Mouse (Mus musculus): ENCODE data around the gene Ctnnd2.

Ctnnd2 gene

GRCm38 (mm10) chr15:31044983-31045382 lies 872.6 kb downstream of the Ctnnd2 start:
- in situ Hi-C loops (cut with MboI; ENCODE audit: low sequenced_read_pairs): no loop called here

- in situ Hi-C loops (cut with MboI; ENCODE audit: low sequenced_read_pairs): no loop called here
Observed at GRCm38 (mm10) chr15:31051496-31051895, 879.1 kb downstream of the Ctnnd2 start.

GRCm38 (mm10) chr15:31056145-31056544 lies 883.8 kb downstream of the Ctnnd2 start:
- in situ Hi-C loops (cut with MboI; ENCODE audit: low sequenced_read_pairs): no loop called here

GRCm38 (mm10) chr15:31058315-31058714 lies 885.9 kb downstream of the Ctnnd2 start:
- in situ Hi-C loops (cut with MboI; ENCODE audit: low sequenced_read_pairs): no loop called here

- in situ Hi-C loops (cut with MboI; ENCODE audit: low sequenced_read_pairs): no loop called here
Observed at GRCm38 (mm10) chr15:31063734-31064133, 891.3 kb downstream of the Ctnnd2 start.

- in situ Hi-C loops (cut with MboI; ENCODE audit: low sequenced_read_pairs): no loop called here
Observed at GRCm38 (mm10) chr15:31068127-31068526, 895.7 kb downstream of the Ctnnd2 start.

DNA sequence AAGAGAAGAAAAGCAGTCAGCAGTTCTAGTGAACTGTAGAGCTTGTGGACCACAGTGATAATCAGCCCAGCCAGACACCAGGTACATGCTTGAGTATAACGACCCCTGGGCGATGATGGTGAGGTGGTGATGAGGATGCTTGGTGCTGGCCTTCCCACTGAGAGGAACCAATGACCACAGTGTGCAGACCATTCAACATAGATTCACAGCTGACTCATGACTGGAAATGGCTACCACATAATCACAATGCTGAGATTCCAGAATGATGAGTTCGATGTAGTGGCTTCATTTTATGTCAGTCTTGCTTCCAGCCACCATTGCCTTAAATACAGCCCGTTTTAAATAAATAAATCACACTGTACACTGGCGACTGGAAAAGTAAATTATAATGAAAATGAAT lies 897.9 kb downstream of the Ctnnd2 start:
- in situ Hi-C loops (cut with MboI; ENCODE audit: low sequenced_read_pairs): no loop called here
